In genomic region chrX:153476760-153477248, GRCm38 (mm10) we compare ENCODE assay signal across 15 mouse cellular contexts. TPM values are rescaled to one million over a fixed set of nuclear protein-coding genes. Genes with fewer than 3 reads are reported as not detected.
DNase-seq lines count a peak whose midpoint lies in the region; ATAC-seq lines count a peak whose summit lies in the region.
"Had no signal": no experiment of that assay in that cellular context is flagged by ENCODE, and none has a peak within 500 bp of the region (broad histone marks: within the 10 kb centered on the region; RNA-seq: fewer than 3 reads in every experiment).

No protein-coding gene starts in this region.

- no peak overlapping the region for H3K4me2 ChIP-seq in neural tube, embryonic 14.5 days (ENCODE audit: low read depth, low read length)
- H3K4me2 ChIP-seq in forebrain, embryonic 14.5 days (ENCODE audit: low read length) = peak overlapping the region; percentile 16; the same call in 1 of the 2 replicates
- H3K4me2 ChIP-seq: embryonic facial prominence, embryonic 15.5 days; liver, embryonic 15.5 days had no signal

- H3K4me1 ChIP-seq in neural tube, embryonic 14.5 days (ENCODE audit: control insufficient read depth, insufficient read depth, low read length) = no peaks in the 10 kb centered on the region
- H3K4me1 ChIP-seq in forebrain, embryonic 14.5 days (ENCODE audit: control insufficient read depth, insufficient read depth, low read length) = no peaks in the 10 kb centered on the region
- H3K4me1 ChIP-seq: embryonic facial prominence, embryonic 15.5 days; liver, embryonic 15.5 days; megakaryocyte, embryonic 14.5 days had no signal

- no peak overlapping the region for H3K4me3 ChIP-seq in neural tube, embryonic 14.5 days (ENCODE audit: low read depth, low read length)
- no peak overlapping the region for H3K4me3 ChIP-seq in forebrain, embryonic 14.5 days (ENCODE audit: low read depth, low read length)
- H3K4me3 ChIP-seq: embryonic facial prominence, embryonic 15.5 days; left cerebral cortex, adult 2 months; liver, embryonic 15.5 days; megakaryocyte, embryonic 14.5 days had no signal

- no peaks in the 10 kb centered on the region for H3K27me3 ChIP-seq in neural tube, embryonic 14.5 days (ENCODE audit: control insufficient read depth, insufficient read depth, low read length)
- H3K27me3 ChIP-seq in forebrain, embryonic 14.5 days (replicated peaks; ENCODE audit: control insufficient read depth, insufficient read depth, low read length) = no peaks in the 10 kb centered on the region
- H3K27me3 ChIP-seq: CH12.LX; embryonic facial prominence, embryonic 15.5 days; liver, embryonic 15.5 days had no signal

- ATAC-seq in neural tube, embryonic 14.5 days (ENCODE audit: low read depth) = 0 out of 2 replicates have a peak, but pooled peaks have one; percentile 38
- peak; percentile 89 for ATAC-seq in forebrain, embryonic 14.5 days

- H3K9ac ChIP-seq in neural tube, embryonic 14.5 days (replicated peaks; ENCODE audit: low read depth, low read length) = no peak overlapping the region
- H3K9ac ChIP-seq in forebrain, embryonic 14.5 days (ENCODE audit: low read length) = no peak overlapping the region
- H3K9ac ChIP-seq: embryonic facial prominence, embryonic 15.5 days; liver, embryonic 15.5 days had no signal

- no peak overlapping the region for H3K27ac ChIP-seq in neural tube, embryonic 14.5 days (ENCODE audit: low read depth, low read length)
- H3K27ac ChIP-seq in forebrain, embryonic 14.5 days (ENCODE audit: low read depth, low read length) = peak overlapping the region; percentile 60
- H3K27ac ChIP-seq: embryonic facial prominence, embryonic 15.5 days; left cerebral cortex, adult 2 months; liver, embryonic 15.5 days had no signal

- no peak for DNase-seq in neural tube, embryonic 10.5 days (ENCODE audit: extremely low spot score, low spot score)
- DNase-seq in forebrain, embryonic 14.5 days (ENCODE audit: low spot score) = peak; percentile 71
- peak; percentile 4 to 18 for DNase-seq in layer of hippocampus, postnatal 14 days (ENCODE audit: low spot score in 2 of 2)
- peak; percentile 28 to 40 for DNase-seq in right cerebral cortex, postnatal 10 days (ENCODE audit: low spot score in 2 of 2)
- DNase-seq in heart, adult 8-10 months (ENCODE audit: low spot score) = no peak
- DNase-seq in thymus, postnatal 0 days (ENCODE audit: low spot score) = no peak
- DNase-seq in natural killer cell, adult 2 months (ENCODE audit: low spot score in 2 of 2) = no peak
- DNase-seq: cerebellum, adult 2 months; heart, adult 11 months had no signal

- no peaks in the 10 kb centered on the region for H3K36me3 ChIP-seq in neural tube, embryonic 14.5 days (ENCODE audit: control insufficient read depth, insufficient read depth, low read length)
- H3K36me3 ChIP-seq in forebrain, embryonic 14.5 days (ENCODE audit: control insufficient read depth, insufficient read depth, low read length) = no peaks in the 10 kb centered on the region
- H3K36me3 ChIP-seq: embryonic facial prominence, embryonic 15.5 days; liver, embryonic 15.5 days had no signal

- no peaks in the 10 kb centered on the region for H3K9me3 ChIP-seq in neural tube, embryonic 14.5 days (ENCODE audit: control insufficient read depth, low read length)
- no peaks in the 10 kb centered on the region for H3K9me3 ChIP-seq in forebrain, embryonic 14.5 days (replicated peaks; ENCODE audit: control insufficient read depth, low read length)
- H3K9me3 ChIP-seq: embryonic facial prominence, embryonic 15.5 days; liver, embryonic 15.5 days; megakaryocyte, embryonic 14.5 days had no signal

- WGBS in neural tube, embryonic 14.5 days = 33% methylated on average over 8 of the region's 8 CpGs
- 32% methylated on average over 8 of the region's 8 CpGs for WGBS in forebrain, embryonic 14.5 days

RNA-seq across cellular contexts. Expression of gene Ubqln2, which starts 21.2 kb away (rescaled TPM):
- polyA plus RNA-seq in neural tube, embryonic 14.5 days (2014; fragmentation: Nextera tagmentation; extraction: Ambion mirVana) = 64.0 and 64.3 TPM in 2 replicates
- polyA plus RNA-seq in forebrain, embryonic 14.5 days (2014; fragmentation: Nextera tagmentation; extraction: Ambion mirVana) = 45.9 and 49.9 TPM in 2 replicates
- total RNA-seq in layer of hippocampus, postnatal 14 days (2021) = 100 to 1,000 TPM; 254 to 256 TPM
- total RNA-seq in heart, adult 8-10 months (2022) = 10 to 100 TPM; 23.6 to 31.5 (median 27.0) TPM
- polyA plus RNA-seq in thymus, postnatal 0 days (2015; fragmentation: Nextera tagmentation; extraction: Ambion mirVana) = 8.7 and 9.2 TPM in 2 replicates
- total RNA-seq: CH12.LX had no signal

Comparison
In these comparisons a context has a peak if more than half of its experiments do, and no peak if none do; other contexts are left out.
1. DNase-seq: peak in forebrain, embryonic 14.5 days (single experiment), layer of hippocampus, postnatal 14 days (2 of 2) and right cerebral cortex, postnatal 10 days (2 of 2); none in neural tube, embryonic 10.5 days (single experiment), heart, adult 8-10 months (single experiment), thymus, postnatal 0 days (single experiment) and natural killer cell, adult 2 months (0 of 2).